Mouse (Mus musculus): ENCODE measurements around the gene Tmem131l.

Tmem131l gene

GRCm38 (mm10) chr3:84015484-84016016 lies 24.4 kb downstream of the Tmem131l start:
- in situ Hi-C loops (cut with MboI), result no loop called here

DNA sequence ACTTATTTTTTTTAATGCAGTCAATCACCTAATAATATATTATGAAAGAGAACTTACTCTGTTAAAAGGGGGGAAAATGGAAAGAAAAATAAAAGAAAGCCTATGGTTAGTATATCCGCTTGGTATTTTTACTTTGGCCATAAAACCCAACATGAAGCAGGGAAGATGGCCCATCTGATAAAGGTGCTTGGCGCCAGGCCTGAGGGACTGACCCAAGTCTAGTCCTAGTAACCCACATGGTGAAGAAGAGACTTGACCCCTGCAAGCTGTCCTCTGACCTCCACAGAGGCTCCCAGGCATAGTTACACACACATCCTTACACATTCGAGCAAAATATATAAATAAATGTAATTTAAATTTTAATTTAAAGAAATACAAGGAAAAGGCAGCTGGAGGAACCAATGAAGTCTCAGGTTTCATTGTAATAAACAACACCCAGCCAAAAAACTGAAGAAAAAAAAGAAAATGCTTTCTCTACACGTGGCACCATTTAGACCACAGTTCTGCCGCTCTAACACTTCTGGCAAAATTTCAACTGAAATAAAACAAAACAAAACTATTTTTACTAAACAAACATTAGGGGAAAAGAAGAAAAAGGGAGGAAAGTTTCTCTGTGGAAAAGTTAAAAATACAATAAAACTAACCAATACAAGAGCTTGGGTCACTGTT lies 28.8 kb downstream of the Tmem131l start:
- in situ Hi-C loops (cut with MboI), result no loop called here

DNA sequence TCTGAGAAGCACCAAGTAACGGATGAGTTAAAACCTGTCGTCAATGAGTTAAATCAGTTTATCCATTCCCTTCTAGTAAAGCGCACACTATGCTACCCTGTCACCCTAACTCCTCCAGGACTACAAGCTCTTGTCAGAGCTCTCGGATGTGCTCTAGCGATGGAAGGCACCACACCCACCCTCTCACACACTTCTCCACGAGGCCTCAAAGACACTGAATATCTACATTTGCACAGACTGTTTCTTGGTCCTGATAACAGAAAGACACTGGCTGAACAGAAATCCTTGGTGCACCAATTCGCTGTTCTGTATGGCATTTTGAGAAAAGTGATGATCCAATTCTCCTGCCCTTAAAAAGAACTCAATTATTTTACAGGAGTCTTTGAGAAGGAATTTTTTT lies 34.0 kb downstream of the Tmem131l start:
- in situ Hi-C loops (cut with MboI), result no loop called here

- in situ Hi-C loops (cut with MboI), result no loop called here
Observed at GRCm38 (mm10) chr3:84004330-84005090, 35.5 kb downstream of the Tmem131l start.

DNA sequence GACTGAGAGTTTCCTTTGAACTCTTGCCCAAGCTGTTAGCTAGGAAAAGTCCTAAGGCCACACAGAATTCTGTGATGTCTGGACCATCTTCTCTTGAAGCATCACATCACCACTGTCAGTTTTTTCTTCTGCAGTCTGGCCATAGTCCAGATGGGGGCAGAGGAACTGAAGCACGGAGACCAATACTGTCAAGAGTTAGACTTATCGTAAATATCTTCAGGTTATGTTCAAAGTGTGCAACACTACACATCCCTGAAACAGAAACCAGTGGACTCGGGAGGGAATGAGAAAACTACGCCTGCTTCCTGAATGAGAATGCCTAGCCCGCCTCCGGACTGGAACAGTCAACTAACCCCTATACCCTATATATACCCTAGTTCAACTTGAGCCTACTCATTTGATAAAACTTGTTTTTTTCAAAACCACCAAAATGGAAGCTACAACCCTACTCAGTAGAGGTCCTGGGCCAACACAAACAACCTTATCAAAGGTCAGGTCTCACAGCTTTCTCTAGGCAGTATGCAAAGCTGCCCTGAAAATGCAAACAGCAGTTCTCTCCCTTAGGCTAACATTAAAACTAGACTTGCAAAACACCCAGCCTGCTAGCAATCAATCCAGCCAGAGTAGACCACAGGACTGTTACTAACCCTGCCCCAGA lies 37.4 kb downstream of the Tmem131l start:
- in situ Hi-C loops (cut with MboI), result no loop called here

GRCm38 (mm10) chr3:83997563-83997962 lies 42.4 kb downstream of the Tmem131l start:
- in situ Hi-C loops (cut with MboI), result no loop called here

GRCm38 (mm10) chr3:83997036-83997435 lies 42.9 kb downstream of the Tmem131l start:
- in situ Hi-C loops (cut with MboI), result no loop called here

DNA sequence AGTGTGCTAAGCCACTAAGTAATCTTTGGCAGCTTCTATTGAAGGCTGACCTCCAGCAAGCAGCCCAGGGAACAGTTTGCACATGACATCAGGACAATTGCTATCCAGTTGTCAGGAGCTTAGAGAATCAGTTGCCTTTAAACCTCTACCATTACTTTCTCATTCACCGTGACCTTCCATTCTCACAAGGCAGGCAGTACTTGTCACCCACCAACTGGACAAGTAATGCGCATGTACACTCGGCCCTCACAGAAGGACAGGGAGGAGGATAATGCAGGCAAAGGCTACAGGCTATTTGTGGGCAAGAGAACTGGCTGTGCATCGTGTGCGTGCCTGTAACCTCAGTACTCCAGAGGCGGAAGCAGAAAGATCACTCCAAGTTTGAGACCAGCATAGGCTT lies 43.9 kb downstream of the Tmem131l start:
- in situ Hi-C loops (cut with MboI), result no loop called here

DNA sequence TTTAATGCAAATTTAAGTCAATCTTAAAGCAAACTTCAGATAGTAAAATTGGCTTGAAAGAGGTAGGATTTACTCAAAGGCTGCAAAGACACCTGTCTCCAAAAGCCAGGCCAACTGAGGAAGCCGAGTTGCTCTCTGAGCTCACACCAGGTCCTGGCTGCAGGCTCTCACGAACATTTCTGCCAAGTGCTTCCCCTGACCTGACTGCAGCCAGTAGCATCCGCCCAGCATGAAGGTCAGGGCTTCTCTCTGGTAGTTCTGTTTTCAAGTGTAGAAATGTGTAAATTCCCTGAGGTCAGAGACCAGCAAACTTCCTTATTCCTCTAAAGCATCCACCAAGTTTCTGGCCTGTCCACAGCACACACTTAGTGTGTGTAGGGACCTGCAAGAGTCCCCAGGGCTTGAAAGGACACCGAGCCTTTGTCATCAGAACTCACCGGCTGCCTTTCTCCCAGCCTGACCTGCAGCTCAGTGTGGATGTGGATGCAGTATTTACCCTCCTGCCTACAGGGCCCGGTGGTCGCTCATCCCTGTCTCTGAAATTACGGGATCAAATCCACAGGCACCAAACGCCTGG lies 44.6 kb downstream of the Tmem131l start:
- in situ Hi-C loops (cut with MboI), result no loop called here

GRCm38 (mm10) chr3:83994217-83994839 lies 45.6 kb downstream of the Tmem131l start:
- in situ Hi-C loops (cut with MboI), result no loop called here

- in situ Hi-C loops (cut with MboI), result no loop called here
Observed at GRCm38 (mm10) chr3:83993089-83993516, 46.9 kb downstream of the Tmem131l start.

GRCm38 (mm10) chr3:83991691-83992524 lies 48.1 kb downstream of the Tmem131l start:
- in situ Hi-C loops (cut with MboI), result no loop called here

DNA sequence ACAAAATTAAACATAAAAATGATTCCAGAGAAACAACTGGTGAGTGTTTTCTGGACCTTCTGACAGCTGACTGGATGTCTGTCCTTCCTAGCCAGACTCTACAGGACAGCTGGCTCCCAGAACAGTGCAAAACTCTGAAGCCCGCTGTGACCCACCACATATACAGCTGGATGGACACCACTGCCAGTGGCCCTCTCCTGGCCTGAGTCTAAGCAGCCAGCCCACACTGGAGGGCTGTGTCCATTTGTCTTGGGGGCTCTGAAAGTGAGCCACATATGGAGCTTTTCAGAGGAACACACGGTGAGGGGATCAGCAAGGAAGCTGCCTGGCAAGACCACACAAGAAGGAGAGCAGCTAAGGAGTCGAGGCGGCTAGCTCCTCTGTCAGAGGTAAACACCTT lies 51.8 kb downstream of the Tmem131l start:
- in situ Hi-C loops (cut with MboI), result no loop called here

- in situ Hi-C loops (cut with MboI), result no loop called here
Observed at GRCm38 (mm10) chr3:83987533-83988112, 52.4 kb downstream of the Tmem131l start.

DNA sequence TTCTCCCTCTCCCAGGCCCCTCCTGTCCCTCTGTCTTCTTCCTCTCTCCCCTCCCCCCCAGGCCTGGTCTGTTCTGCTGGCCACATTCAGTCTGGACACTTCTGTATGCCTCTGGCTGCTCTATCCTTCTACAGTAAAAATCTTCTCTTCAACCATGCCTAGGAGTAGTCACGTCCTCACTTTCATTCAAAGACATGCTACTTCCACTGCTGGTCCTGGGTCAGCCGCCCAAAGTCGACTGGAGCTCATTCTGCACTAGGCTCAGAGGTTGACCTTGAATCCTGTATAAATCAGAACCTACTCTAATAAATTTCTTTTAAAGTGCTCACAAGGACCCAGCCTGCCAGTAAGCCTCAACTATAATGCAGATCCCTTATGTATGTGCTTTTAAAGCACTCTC lies 53.2 kb downstream of the Tmem131l start:
- in situ Hi-C loops (cut with MboI), result no loop called here

DNA sequence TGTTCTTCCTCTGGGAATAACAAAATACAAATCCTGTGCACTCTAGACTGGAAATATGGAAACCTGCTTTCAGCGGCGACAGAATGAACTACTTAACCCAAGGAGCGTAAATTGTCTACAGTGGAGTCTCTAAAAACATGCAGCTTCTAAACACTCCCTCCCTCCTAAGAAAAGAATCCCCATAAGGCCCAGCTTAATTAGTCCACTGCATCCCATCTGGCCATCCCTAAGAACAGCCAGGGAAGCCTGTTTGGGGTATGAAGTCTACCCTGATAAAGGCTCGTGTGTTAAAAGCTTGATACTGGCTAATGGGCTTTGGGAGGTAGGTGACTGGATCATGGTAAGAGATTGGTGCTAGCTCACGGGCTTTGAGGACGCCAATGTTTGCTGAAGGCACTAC lies 54.5 kb downstream of the Tmem131l start:
- in situ Hi-C loops (cut with MboI), result no loop called here

GRCm38 (mm10) chr3:83984379-83984778 lies 55.6 kb downstream of the Tmem131l start:
- in situ Hi-C loops (cut with MboI), result no loop called here

DNA sequence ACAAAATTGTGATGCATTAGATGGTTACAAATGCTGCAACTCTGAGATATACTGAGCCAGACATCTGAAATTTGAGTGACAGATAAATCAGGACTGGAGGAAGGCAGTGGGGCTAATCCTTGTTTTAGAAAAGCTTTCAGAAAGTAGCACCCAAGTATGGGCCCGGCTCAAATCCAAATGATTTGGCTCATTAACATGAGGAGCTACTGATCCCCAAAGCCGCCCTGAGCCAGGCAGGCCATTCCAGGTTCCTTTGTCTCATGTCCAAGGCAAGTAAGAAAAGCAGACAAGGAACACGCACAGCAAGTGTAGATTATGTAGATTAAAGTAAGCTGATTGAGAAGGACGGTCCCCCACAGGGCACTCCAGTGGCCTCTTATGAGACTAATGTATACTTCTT lies 57.2 kb downstream of the Tmem131l start:
- in situ Hi-C loops (cut with MboI), result no loop called here

- in situ Hi-C loops (cut with MboI), result no loop called here
Observed at GRCm38 (mm10) chr3:83980231-83980872, 59.6 kb downstream of the Tmem131l start.
